Mouse (Mus musculus): ENCODE results near the gene Isoc2a. TPM values are rescaled to one million over a fixed set of nuclear protein-coding genes. Genes with fewer than 3 reads are reported as not detected.

Isoc2a gene
- polyA plus RNA-seq, 1 experiment from 2014 or later, result 0.92 TPM

- ATAC-seq, result no peak
- Histone ChIP-seq H3K9ac (replicated peaks; ENCODE audit: low read depth, low read length) (no peak overlapping the region), H3K4me2 (ENCODE audit: low read length) (no peak overlapping the region), H3K4me1 (replicated peaks; ENCODE audit: control insufficient read depth, insufficient read depth, low read length) (peaks cover 49% of the 10 kb centered on the region), H3K9me3 (ENCODE audit: control insufficient read depth, low read length) (no peaks in the 10 kb centered on the region), H3K27me3 (replicated peaks; ENCODE audit: control insufficient read depth, insufficient read depth, low read length) (no peaks in the 10 kb centered on the region), H3K27ac (ENCODE audit: low read length) (no peak overlapping the region), H3K4me3 (replicated peaks; ENCODE audit: low read length) (no peak overlapping the region), H3K36me3 (ENCODE audit: control insufficient read depth, insufficient read depth) (peaks cover 19% of the 10 kb centered on the region)
- WGBS, result 93% methylated on average over 21 of the region's 21 CpGs
Measured at GRCm38 (mm10) chr7:4919971-4920370, 43.0 kb downstream of the Isoc2a start.

DNA sequence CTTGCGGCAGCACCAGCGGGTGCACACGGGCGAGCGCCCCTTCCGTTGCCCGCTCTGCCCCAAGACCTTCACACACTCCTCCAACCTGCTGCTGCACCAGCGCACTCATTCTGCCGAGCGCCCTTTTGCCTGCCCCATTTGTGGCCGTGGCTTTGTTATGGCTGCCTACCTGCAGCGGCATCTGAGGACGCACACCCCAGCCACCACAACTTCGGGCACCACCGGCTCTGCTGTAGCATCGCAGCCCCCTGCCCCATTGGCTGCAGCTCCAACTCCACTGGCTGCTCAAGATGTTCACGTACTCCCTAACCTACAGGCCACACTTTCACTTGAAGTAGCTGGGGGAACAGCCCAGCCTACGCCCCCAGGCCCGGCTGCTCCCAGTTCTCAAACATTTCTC lies 43.5 kb downstream of the Isoc2a start:
- Histone ChIP-seq H3K4me1 (replicated peaks; ENCODE audit: control insufficient read depth, insufficient read depth, low read length) (peaks cover 54% of the 10 kb centered on the region), H3K4me3 (replicated peaks; ENCODE audit: low read length) (no peak overlapping the region), H3K27me3 (replicated peaks; ENCODE audit: control insufficient read depth, insufficient read depth, low read length) (no peaks in the 10 kb centered on the region), H3K27ac (ENCODE audit: low read length) (peak overlapping the region; percentile 29; the same call in 1 of the 2 replicates), H3K9ac (replicated peaks; ENCODE audit: low read depth, low read length) (0 out of 2 replicates have a peak overlapping the region, but pooled peaks have one; percentile 6), H3K9me3 (ENCODE audit: control insufficient read depth, low read length) (no peaks in the 10 kb centered on the region), H3K36me3 (ENCODE audit: control insufficient read depth, insufficient read depth) (peaks cover 19% of the 10 kb centered on the region), H3K4me2 (ENCODE audit: low read length) (no peak overlapping the region)
- ATAC-seq, result no peak
- WGBS, result 90% methylated on average over 19 of the region's 19 CpGs

- Histone ChIP-seq H3K27me3 (replicated peaks; ENCODE audit: control insufficient read depth, insufficient read depth, low read length) (no peaks in the 10 kb centered on the region), H3K27ac (ENCODE audit: low read length) (peak overlapping the region; percentile 98), H3K9ac (replicated peaks; ENCODE audit: low read depth, low read length) (0 out of 2 replicates have a peak overlapping the region, but pooled peaks have one; percentile 25), H3K9me3 (ENCODE audit: control insufficient read depth, low read length) (no peaks in the 10 kb centered on the region), H3K36me3 (ENCODE audit: control insufficient read depth, insufficient read depth) (peaks cover 19% of the 10 kb centered on the region), H3K4me1 (replicated peaks; ENCODE audit: control insufficient read depth, insufficient read depth, low read length) (peaks cover 59% of the 10 kb centered on the region), H3K4me2 (ENCODE audit: low read length) (no peak overlapping the region), H3K4me3 (replicated peaks; ENCODE audit: low read length) (no peak overlapping the region)
- WGBS, result 61% methylated on average over 23 of the region's 23 CpGs
- no peak for ATAC-seq
Measured at GRCm38 (mm10) chr7:4920976-4921823, 44.2 kb downstream of the Isoc2a start.

DNA sequence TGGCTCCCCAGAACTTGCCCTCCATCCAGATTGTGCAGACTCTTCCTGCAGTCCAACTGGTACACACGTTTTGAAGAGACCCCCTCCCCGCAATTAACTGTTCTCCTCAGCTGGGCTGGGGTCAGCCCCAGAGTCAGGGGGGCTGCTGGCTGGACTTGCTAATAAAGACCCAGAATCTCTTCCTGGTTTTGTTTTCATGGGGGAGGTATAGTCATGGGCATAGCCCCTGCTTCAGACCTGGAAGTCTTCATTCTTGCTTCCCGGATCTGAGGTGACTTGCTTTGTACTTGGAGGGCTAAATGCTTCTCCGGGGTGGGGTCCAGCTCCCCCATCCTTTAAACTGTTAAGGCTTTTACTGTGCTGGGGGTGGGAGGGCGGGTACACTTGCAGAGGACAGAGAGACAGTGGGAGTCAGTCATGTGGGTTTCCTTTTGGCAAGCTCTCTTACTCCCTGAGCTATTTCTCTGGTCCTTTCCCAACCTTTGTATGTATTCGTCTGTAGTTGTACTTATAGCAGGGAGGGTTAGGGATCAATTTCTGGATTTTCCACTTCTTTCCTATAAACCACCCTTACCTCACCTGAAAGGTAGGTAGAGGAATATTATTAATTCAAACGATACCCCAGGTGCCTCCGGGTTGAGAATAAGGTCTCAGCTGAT lies 45.0 kb downstream of the Isoc2a start, which contains the start of gene Nat14:
Gene Nat14 (plus strand): TSS at position 205 of the 659 bp plus-strand sequence.
- peaks cover 51% of the 10 kb centered on the region for H3K4me1 ChIP-seq (replicated peaks; ENCODE audit: control insufficient read depth, insufficient read depth, low read length)
- 0 out of 2 replicates have a peak, but pooled peaks have one; percentile 3 for ATAC-seq
- no peaks in the 10 kb centered on the region for H3K27me3 ChIP-seq (replicated peaks; ENCODE audit: control insufficient read depth, insufficient read depth, low read length)
- no peaks in the 10 kb centered on the region for H3K9me3 ChIP-seq (ENCODE audit: control insufficient read depth, low read length)
- H3K4me2 ChIP-seq (ENCODE audit: low read length), result peak within 1 kb of the TSS; percentile 100
- H3K9ac ChIP-seq (replicated peaks; ENCODE audit: low read depth, low read length), result peak within 1 kb of the TSS; percentile 77
- H3K27ac ChIP-seq (ENCODE audit: low read length), result peak within 1 kb of the TSS; percentile 98
- peak within 1 kb of the TSS; percentile 56 for H3K4me3 ChIP-seq (replicated peaks; ENCODE audit: low read length)
- 22% methylated on average over 8 of the region's 8 CpGs for WGBS
- peaks cover 19% of the 10 kb centered on the region for H3K36me3 ChIP-seq (ENCODE audit: control insufficient read depth, insufficient read depth)

DNA sequence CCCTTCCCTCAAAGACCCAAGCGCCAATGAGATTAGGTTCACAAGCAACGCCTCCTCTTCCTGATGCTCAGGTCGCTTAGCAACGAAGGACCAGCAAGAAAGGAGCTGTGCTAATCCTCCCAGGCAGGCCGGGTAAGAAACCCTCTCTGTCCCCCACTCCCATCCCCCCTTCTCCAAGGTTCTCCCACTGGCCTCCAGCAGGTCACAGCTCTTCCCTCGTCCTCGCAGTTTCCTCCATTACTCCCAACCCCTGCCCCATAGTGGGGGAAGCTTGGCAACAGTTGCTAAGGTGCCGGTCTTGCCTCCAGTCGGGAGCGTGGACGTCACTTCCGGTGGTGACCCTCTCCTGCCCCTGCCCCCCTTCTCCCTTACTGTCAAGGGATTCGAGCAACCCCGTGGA lies 45.6 kb downstream of the Isoc2a start:
- Histone ChIP-seq H3K9ac (replicated peaks; ENCODE audit: low read depth, low read length) (peak overlapping the region; percentile 77), H3K36me3 (ENCODE audit: control insufficient read depth, insufficient read depth) (peaks cover 19% of the 10 kb centered on the region), H3K9me3 (ENCODE audit: control insufficient read depth, low read length) (no peaks in the 10 kb centered on the region), H3K4me1 (replicated peaks; ENCODE audit: control insufficient read depth, insufficient read depth, low read length) (peaks cover 49% of the 10 kb centered on the region), H3K27me3 (replicated peaks; ENCODE audit: control insufficient read depth, insufficient read depth, low read length) (no peaks in the 10 kb centered on the region), H3K4me3 (replicated peaks; ENCODE audit: low read length) (peak overlapping the region; percentile 56), H3K27ac (ENCODE audit: low read length) (peak overlapping the region; percentile 98), H3K4me2 (ENCODE audit: low read length) (peak overlapping the region; percentile 100)
- ATAC-seq, result peak; percentile 79
- 0% methylated on average over 14 of the region's 14 CpGs for WGBS

- peak; percentile 51 for ATAC-seq
- H3K4me1 ChIP-seq (replicated peaks; ENCODE audit: control insufficient read depth, insufficient read depth, low read length), result peaks cover 49% of the 10 kb centered on the region
- no peaks in the 10 kb centered on the region for H3K9me3 ChIP-seq (ENCODE audit: control insufficient read depth, low read length)
- peaks cover 19% of the 10 kb centered on the region for H3K36me3 ChIP-seq (ENCODE audit: control insufficient read depth, insufficient read depth)
- 0% methylated on average over 14 of the region's 14 CpGs for WGBS
- H3K27me3 ChIP-seq (replicated peaks; ENCODE audit: control insufficient read depth, insufficient read depth, low read length), result no peaks in the 10 kb centered on the region
- peak overlapping the region; percentile 77 for H3K9ac ChIP-seq (replicated peaks; ENCODE audit: low read depth, low read length)
- peak overlapping the region; percentile 100 for H3K4me2 ChIP-seq (ENCODE audit: low read length)
- peak overlapping the region; percentile 56 for H3K4me3 ChIP-seq (replicated peaks; ENCODE audit: low read length)
- peak overlapping the region; percentile 98 for H3K27ac ChIP-seq (ENCODE audit: low read length)
Measured at GRCm38 (mm10) chr7:4922931-4923565, 46.1 kb downstream of the Isoc2a start.

- peaks cover 49% of the 10 kb centered on the region for H3K4me1 ChIP-seq (replicated peaks; ENCODE audit: control insufficient read depth, insufficient read depth, low read length)
- peak overlapping the region; percentile 100 for H3K4me2 ChIP-seq (ENCODE audit: low read length)
- peaks cover 19% of the 10 kb centered on the region for H3K36me3 ChIP-seq (ENCODE audit: control insufficient read depth, insufficient read depth)
- no peaks in the 10 kb centered on the region for H3K9me3 ChIP-seq (ENCODE audit: control insufficient read depth, low read length)
- WGBS, result 3% methylated on average over 37 of the region's 37 CpGs
- peak overlapping the region; percentile 56 for H3K4me3 ChIP-seq (replicated peaks; ENCODE audit: low read length)
- H3K27me3 ChIP-seq (replicated peaks; ENCODE audit: control insufficient read depth, insufficient read depth, low read length), result no peaks in the 10 kb centered on the region
- peak overlapping the region; percentile 98 for H3K27ac ChIP-seq (ENCODE audit: low read length)
- H3K9ac ChIP-seq (replicated peaks; ENCODE audit: low read depth, low read length), result peak overlapping the region; percentile 77
- ATAC-seq, result peak; percentile 1; the same call in 1 of the 2 replicates
Measured at GRCm38 (mm10) chr7:4923586-4924364, 46.8 kb downstream of the Isoc2a start.

DNA sequence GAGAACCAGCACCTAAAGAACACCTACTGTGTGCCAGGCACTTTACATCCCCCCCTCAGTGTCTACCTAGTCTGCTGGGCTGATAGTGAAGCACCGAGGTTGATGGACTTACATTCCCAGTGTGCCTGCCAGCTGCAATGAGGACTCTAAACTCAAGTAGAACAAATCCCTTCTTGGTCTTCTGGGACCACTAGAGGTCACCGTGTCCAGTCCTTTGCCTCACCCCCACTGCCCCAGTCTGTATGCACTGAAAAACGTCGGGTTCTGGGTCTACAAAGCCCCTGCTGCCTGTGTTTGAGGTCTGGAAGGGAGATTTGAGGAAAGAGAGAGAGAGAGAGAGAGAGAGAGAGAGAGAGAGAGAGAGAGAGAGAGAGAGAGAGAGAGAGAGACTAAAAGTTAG lies 47.5 kb downstream of the Isoc2a start:
- Histone ChIP-seq H3K9me3 (ENCODE audit: control insufficient read depth, low read length) (no peaks in the 10 kb centered on the region), H3K9ac (replicated peaks; ENCODE audit: low read depth, low read length) (peak overlapping the region; percentile 77), H3K4me1 (replicated peaks; ENCODE audit: control insufficient read depth, insufficient read depth, low read length) (peaks cover 49% of the 10 kb centered on the region), H3K27me3 (replicated peaks; ENCODE audit: control insufficient read depth, insufficient read depth, low read length) (no peaks in the 10 kb centered on the region), H3K36me3 (ENCODE audit: control insufficient read depth, insufficient read depth) (peaks cover 13% of the 10 kb centered on the region), H3K27ac (ENCODE audit: low read length) (peak overlapping the region; percentile 98), H3K4me2 (ENCODE audit: low read length) (peak overlapping the region; percentile 100), H3K4me3 (replicated peaks; ENCODE audit: low read length) (peak overlapping the region; percentile 56)
- ATAC-seq, result no peak
- 3% methylated on average over 4 of the region's 4 CpGs for WGBS
